Mouse (Mus musculus) thymus, adult 2 months (tissue): Measurements from ENCODE around the gene Bloc1s1. TPM values are rescaled to one million over a fixed set of nuclear protein-coding genes. Genes with fewer than 3 reads are reported as not detected.

Experiments
- DNase-seq: peaks from one replicate; pipeline ENCODE4 v3.0.0; 2021
- H3K27ac ChIP-seq: fragments of 200-500 bp; 2 replicates; pipeline ENCODE4 v1.5.1; 2012; ENCODE audit warnings: low read length, control low read depth; ENCODE audit not compliant: control insufficient read depth, insufficient read depth
- H3K27me3 ChIP-seq: fragments of 200-500 bp; 2 replicates; pipeline ENCODE4 v1.6.1; 2012; ENCODE audit warnings: mild to moderate bottlenecking, low read length, moderate library complexity, mixed read lengths; ENCODE audit not compliant: control insufficient read depth, insufficient read depth
- H3K36me3 ChIP-seq: fragments of 200-500 bp; 2 replicates; pipeline ENCODE4 v1.6.1; 2012; ENCODE audit warnings: mild to moderate bottlenecking, low read length, moderate library complexity; ENCODE audit not compliant: control insufficient read depth, insufficient read depth
- H3K4me1 ChIP-seq: fragments of 200-500 bp; replicated peaks from 2 replicates; pipeline ENCODE4 v1.6.1; 2012; ENCODE audit warnings: low read length; ENCODE audit not compliant: control insufficient read depth, insufficient read depth
- H3K4me3 ChIP-seq: fragments of 200-500 bp; 2 replicates; pipeline ENCODE4 v1.5.1; 2012; ENCODE audit warnings: mild to moderate bottlenecking, low read length, control low read depth, moderate library complexity; ENCODE audit not compliant: control insufficient read depth, insufficient read depth
- CTCF ChIP-seq: fragments of 200-500 bp; IDR thresholded peaks from 2 replicates; pipeline ENCODE4 v1.5.1; 2012; ENCODE audit warnings: mild to moderate bottlenecking, control low read depth, low read length, moderate library complexity, borderline replicate concordance; ENCODE audit not compliant: control insufficient read depth, poor library complexity, insufficient read depth; ENCODE audit errors: extremely low read depth
- POLR2A ChIP-seq: fragments of 200-500 bp; IDR thresholded peaks from 2 replicates; pipeline ENCODE4 v1.6.1; 2012; ENCODE audit warnings: mild to moderate bottlenecking, low read length, control low read depth, moderate library complexity; ENCODE audit not compliant: control insufficient read depth, poor library complexity, insufficient read depth; ENCODE audit errors: extremely low read depth
- WGBS: fragments of 180-500 bp; shearing (Covaris S2); methylation state at CpG from one replicate; pipeline ENCODE4 v1.1.7; 2018; 5-methylcytosine and 5-hydroxymethylcytosine counted together
- polyA plus RNA-seq: library from polyadenylated mRNA; depleted of rRNA; stranded (reverse); fragments of >200 nt; gene quantifications from 2 replicates; pipeline ENCODE4 v1.2.3, GENCODE M21; 2012

Bloc1s1 gene
- polyA plus RNA-seq, 1 experiment: 173 TPM

GRCm38 (mm10) chr10:128901409-128901808 is 22.4 kb downstream of the Bloc1s1 start:
- Histone ChIP-seq H3K4me1 (peaks cover 11% of the 10 kb centered on the region), H3K27me3 (no peaks in the 10 kb centered on the region; the same call in 1 of the 2 replicates), H3K4me3 (no peak overlapping the region), H3K27ac (no peak overlapping the region), H3K36me3 (no peaks in the 10 kb centered on the region)
- no peak for DNase-seq
- WGBS: 79% methylated on average over 1 of the region's 1 CpGs
- TF ChIP-seq CTCF: no peak
- no peak for TF ChIP-seq POLR2A

DNA sequence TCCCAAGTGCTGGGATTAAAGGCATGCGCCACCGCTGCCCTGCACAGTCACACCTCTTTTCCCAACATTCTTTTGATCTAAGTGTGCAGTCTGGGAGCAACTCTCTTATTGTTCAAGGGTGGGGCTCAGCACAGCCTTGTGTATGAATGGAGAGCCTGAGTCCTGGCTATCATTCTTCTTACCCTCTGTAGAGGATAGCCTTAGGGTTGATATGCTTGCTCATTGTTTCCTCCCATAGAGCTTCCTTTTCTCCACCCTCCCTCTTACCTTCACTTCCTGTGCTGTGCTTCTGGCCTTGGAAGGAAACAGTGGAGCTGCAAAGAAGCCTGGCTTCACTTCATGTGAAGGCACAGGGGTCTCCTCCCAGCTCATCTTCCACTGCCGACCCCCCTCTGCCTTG is 23.1 kb downstream of the Bloc1s1 start, which contains the start of gene Cd63:
TSS of gene Cd63 (plus strand) at position 292 of the 400 bp plus-strand sequence.
- H3K27ac ChIP-seq: no peak within 1 kb of the TSS
- no peak for DNase-seq
- H3K4me1 ChIP-seq: peaks cover 11% of the 10 kb centered on the region
- H3K4me3 ChIP-seq: no peak within 1 kb of the TSS
- H3K36me3 ChIP-seq: no peaks in the 10 kb centered on the region
- 83% methylated on average over 3 of the region's 3 CpGs for WGBS
- no peaks in the 10 kb centered on the region; the same call in 1 of the 2 replicates for H3K27me3 ChIP-seq
- no peak for TF ChIP-seq CTCF
- no peak for TF ChIP-seq POLR2A

DNA sequence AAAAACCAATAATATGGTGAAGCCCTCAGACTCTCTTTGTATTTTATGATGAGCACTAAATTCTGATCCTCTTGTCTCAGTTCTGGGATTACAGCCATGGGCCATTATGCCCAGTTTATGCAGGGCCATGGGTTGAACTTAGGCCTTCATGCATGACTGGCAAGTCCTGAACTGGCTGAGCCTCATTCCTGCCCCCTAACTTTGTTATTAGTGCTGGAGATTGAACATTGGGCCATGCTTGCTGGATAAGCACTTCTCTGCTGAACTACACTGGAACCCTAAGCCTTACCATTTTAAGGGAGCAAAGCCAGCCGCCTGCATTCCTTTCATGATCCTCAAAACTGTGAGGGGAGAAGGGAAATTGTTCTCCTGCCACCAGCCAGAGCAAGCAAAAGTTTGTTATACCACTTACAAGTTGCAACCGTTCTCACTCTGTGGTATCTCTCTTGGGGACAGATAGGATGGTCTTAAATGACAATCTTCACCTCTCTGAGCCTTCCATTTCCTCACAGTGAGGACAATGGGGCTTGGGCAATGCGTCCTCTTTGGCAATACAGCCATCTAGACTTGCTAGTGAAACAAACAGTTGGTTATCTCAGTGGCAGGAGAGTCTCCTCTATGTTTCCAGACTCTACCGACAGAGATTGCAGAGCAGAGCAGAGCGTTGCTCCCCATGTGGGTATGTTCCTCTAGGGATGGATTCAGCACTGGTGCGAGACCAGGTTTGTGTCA is 23.9 kb downstream of the Bloc1s1 start:
- Histone ChIP-seq H3K4me3 (no peak overlapping the region), H3K4me1 (peaks cover 11% of the 10 kb centered on the region)
- no peak for DNase-seq

GRCm38 (mm10) chr10:128897501-128897900 is 26.3 kb downstream of the Bloc1s1 start:
- H3K27ac ChIP-seq: no peak overlapping the region
- WGBS: 37% methylated on average over 1 of the region's 1 CpGs
- H3K36me3 ChIP-seq: no peaks in the 10 kb centered on the region
- peaks cover 2% of the 10 kb centered on the region; the same call in 1 of the 2 replicates for H3K27me3 ChIP-seq
- DNase-seq: no peak
- no peak overlapping the region for H3K4me3 ChIP-seq
- peaks cover 10% of the 10 kb centered on the region for H3K4me1 ChIP-seq
- TF ChIP-seq POLR2A (no peak), CTCF (no peak)

More for the DNA sequence above, 23.9 kb downstream of the Bloc1s1 start:
- Histone ChIP-seq H3K36me3 (no peaks in the 10 kb centered on the region), H3K27me3 (no peaks in the 10 kb centered on the region; the same call in 1 of the 2 replicates), H3K27ac (no peak overlapping the region)
- WGBS: 95% methylated on average over 6 of the region's 6 CpGs
- TF ChIP-seq POLR2A (no peak), CTCF (no peak)

- Histone ChIP-seq H3K27me3 (peaks cover 2% of the 10 kb centered on the region; the same call in 1 of the 2 replicates), H3K27ac (no peak overlapping the region), H3K4me1 (peaks cover 11% of the 10 kb centered on the region), H3K4me3 (no peak overlapping the region), H3K36me3 (no peaks in the 10 kb centered on the region)
- 42% methylated on average over 1 of the region's 1 CpGs for WGBS
- no peak for TF ChIP-seq POLR2A
- no peak for TF ChIP-seq CTCF
- no peak for DNase-seq
Measured at GRCm38 (mm10) chr10:128896807-128897206, 27.0 kb downstream of the Bloc1s1 start.

GRCm38 (mm10) chr10:128895952-128896693 is 27.7 kb downstream of the Bloc1s1 start:
- H3K27me3 ChIP-seq: peaks cover 2% of the 10 kb centered on the region; the same call in 1 of the 2 replicates
- no peak overlapping the region for H3K4me3 ChIP-seq
- 13% methylated on average over 17 of the region's 17 CpGs for WGBS
- peaks cover 11% of the 10 kb centered on the region for H3K4me1 ChIP-seq
- H3K36me3 ChIP-seq: no peaks in the 10 kb centered on the region
- H3K27ac ChIP-seq: no peak overlapping the region
- no peak for DNase-seq
- no peak for TF ChIP-seq CTCF
- no peak for TF ChIP-seq POLR2A

- TF ChIP-seq POLR2A: no peak
- TF ChIP-seq CTCF: no peak
- no peak overlapping the region for H3K4me3 ChIP-seq
- peaks cover 2% of the 10 kb centered on the region; the same call in 1 of the 2 replicates for H3K27me3 ChIP-seq
- peaks cover 9% of the 10 kb centered on the region for H3K4me1 ChIP-seq
- no peak overlapping the region for H3K27ac ChIP-seq
- WGBS: 1% methylated on average over 9 of the region's 9 CpGs
- peak; percentile 76 for DNase-seq
- no peaks in the 10 kb centered on the region for H3K36me3 ChIP-seq
Measured at GRCm38 (mm10) chr10:128895437-128895836, 28.4 kb downstream of the Bloc1s1 start.
